Mouse (Mus musculus) urinary bladder, postnatal 0 days (tissue): Measurements from ENCODE around the gene Bora. TPM values are rescaled to one million over a fixed set of nuclear protein-coding genes. Genes with fewer than 3 reads are reported as not detected.

ENCODE experiments used
- polyA plus RNA-seq: library from polyadenylated mRNA; unstranded; fragments of >200 nt; fragmentation: Nextera tagmentation; extraction: Ambion mirVana; gene quantifications from 2 replicates; pipeline ENCODE4 v1.2.1, GENCODE M21; 2015

The Bora gene
- 10.7 and 12.2 TPM in 2 replicates for polyA plus RNA-seq

GRCm38 (mm10) chr14:99046031-99046781, at the start of gene Bora, which contains the start of gene Mzt1:
Gene Bora, plus strand, starts transcription at chr14:99046222.
Gene Mzt1, minus strand, starts transcription at chr14:99046134.

DNA sequence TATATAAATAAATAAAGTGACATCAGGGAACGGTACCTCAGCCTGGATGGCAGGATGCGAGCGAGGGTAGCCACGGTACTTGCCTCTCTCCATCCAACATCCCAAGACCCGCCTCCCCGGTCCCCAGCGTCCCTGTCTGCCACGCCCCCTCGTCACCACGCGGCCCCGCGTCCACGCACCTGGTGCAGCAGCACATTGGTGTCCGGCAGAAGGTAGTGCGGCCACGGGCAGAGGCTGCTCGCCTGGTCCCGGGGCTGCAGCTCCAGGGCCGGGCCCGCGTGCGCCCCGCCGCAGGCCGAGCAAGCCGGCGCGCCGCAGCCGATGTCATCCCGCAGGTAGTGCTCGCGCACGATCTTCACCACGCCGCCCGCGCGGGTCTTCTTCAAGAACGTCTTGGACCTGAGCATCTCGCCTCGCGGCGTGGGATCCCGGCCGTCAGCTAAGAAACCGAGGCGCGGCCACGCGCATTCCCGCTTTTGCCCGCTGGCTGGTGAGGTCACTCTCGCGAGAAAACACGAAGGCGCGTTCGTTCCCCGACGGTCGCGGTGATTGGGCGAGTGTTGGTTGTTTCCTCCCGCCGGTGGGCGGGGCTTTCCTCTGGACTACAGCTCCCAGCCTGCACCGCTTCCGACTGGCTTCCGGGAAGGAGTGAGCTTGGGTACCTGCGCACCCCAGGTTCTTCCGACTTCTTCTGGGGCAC, 53.4 kb downstream of the Bora start, which contains the start of the genes Pibf1 and Dis3:
Gene Pibf1, plus strand, starts transcription at position 158 of the 700 bp plus-strand sequence.
Gene Dis3, minus strand, starts transcription at position 504 of the 700 bp plus-strand sequence.

Other genes starting within 250 kb of the Bora start
- gene Rpl36a-ps1, start 51.9 kb upstream of the Bora start, polyA plus RNA-seq: 2.1 and 4.2 TPM in 2 replicates
- gene Mzt1, start 88 bp upstream of the Bora start, polyA plus RNA-seq: 41.5 and 50.3 TPM in 2 replicates
- 8.9 and 9.3 TPM in 2 replicates for gene Pibf1, start 53.2 kb downstream of the Bora start, polyA plus RNA-seq
- gene Dis3, start 53.5 kb downstream of the Bora start, polyA plus RNA-seq: 12.2 and 12.4 TPM in 2 replicates